Mouse (Mus musculus) retina, postnatal 1 day (tissue): ENCODE data around the gene Slx1b.
"Not testable (repeated sequence)": the region's sequence is repeated elsewhere in the genome, so short reads cannot be mapped to it uniquely, and the experiment has no call there.

Source experiments
- DNase-seq: peaks from one replicate; pipeline ENCODE4 v3.0.0-alpha.2; 2012

Gene Slx1b

GRCm38 (mm10) chr7:126702358-126702757 is 6.8 kb upstream of the Slx1b start:
- DNase-seq, result no peak

- DNase-seq, result no peak
Measured at GRCm38 (mm10) chr7:126701559-126702357, 6.2 kb upstream of the Slx1b start.

GRCm38 (mm10) chr7:126701070-126701469 is 5.5 kb upstream of the Slx1b start:
- DNase-seq, result peak; percentile 93

- DNase-seq, result no peak
Measured at GRCm38 (mm10) chr7:126700063-126701015, 4.8 kb upstream of the Slx1b start.

GRCm38 (mm10) chr7:126697838-126698237 is 2.3 kb upstream of the Slx1b start:
- no peak for DNase-seq

- no peak for DNase-seq
Measured at GRCm38 (mm10) chr7:126696886-126697285, 1.3 kb upstream of the Slx1b start.

- no peak for DNase-seq
Measured at GRCm38 (mm10) chr7:126696303-126696702, 719 bp upstream of the Slx1b start.

GRCm38 (mm10) chr7:126695210-126695611 is 373 bp downstream of the Slx1b start, which contains the start of gene Bola2:
Gene Bola2 (plus strand): TSS chr7:126695401.
- no peak for DNase-seq

GRCm38 (mm10) chr7:126694441-126695051 is 1.0 kb downstream of the Slx1b start:
- DNase-seq, result peak; percentile 8

GRCm38 (mm10) chr7:126693781-126694180 is 1.8 kb downstream of the Slx1b start:
- DNase-seq, result no peak

GRCm38 (mm10) chr7:126693256-126693655 is 2.3 kb downstream of the Slx1b start:
- peak; percentile 88 for DNase-seq

GRCm38 (mm10) chr7:126692426-126692825 is 3.2 kb downstream of the Slx1b start:
- no peak for DNase-seq

GRCm38 (mm10) chr7:126691676-126692075 is 3.9 kb downstream of the Slx1b start:
- DNase-seq, result no peak

GRCm38 (mm10) chr7:126690737-126691136 is 4.8 kb downstream of the Slx1b start:
- no peak for DNase-seq

- no peak for DNase-seq
Measured at GRCm38 (mm10) chr7:126689021-126689420, 6.6 kb downstream of the Slx1b start.

- not testable (repeated sequence) for DNase-seq
Measured at GRCm38 (mm10) chr7:126688156-126688555, 7.4 kb downstream of the Slx1b start.

- DNase-seq, result no peak
Measured at GRCm38 (mm10) chr7:126681221-126681620, 14.4 kb downstream of the Slx1b start.

- DNase-seq, result no peak
Measured at GRCm38 (mm10) chr7:126679683-126680082, 15.9 kb downstream of the Slx1b start.

- no peak for DNase-seq
Measured at GRCm38 (mm10) chr7:126678545-126679341, 16.8 kb downstream of the Slx1b start.

- DNase-seq, result no peak
Measured at GRCm38 (mm10) chr7:126676631-126677220, 18.9 kb downstream of the Slx1b start.

- DNase-seq, result no peak
Measured at GRCm38 (mm10) chr7:126676207-126676606, 19.4 kb downstream of the Slx1b start, which contains the start of gene Sult1a1. Gene Sult1a1 (minus strand): TSS chr7:126676432.

- no peak for DNase-seq
Measured at GRCm38 (mm10) chr7:126675104-126675503, 20.5 kb downstream of the Slx1b start.
